Mouse (Mus musculus) heart, postnatal 10 days (tissue): Measurements from ENCODE around the gene Nrp1. TPM values are rescaled to one million over a fixed set of nuclear protein-coding genes. Genes with fewer than 3 reads are reported as not detected.
A peak's percentile ranks its signal among the peaks of the same experiment; 100 is the strongest.

Experiments
- DNase-seq, 2 experiments: peaks; one replicate each; pipeline ENCODE4 v3.0.0; 2021
- intact Hi-C: fragments of 180-260 bp; cut with DNase I; formaldehyde crosslinking; loops from one replicate; pipeline ENCODE4 v1.15.1; 2025
- total RNA-seq, 2 experiments: library from RNA; stranded (reverse); gene quantifications; 2 replicates each; pipeline ENCODE4 v1.2.3; 2021

The Nrp1 gene
- total RNA-seq, 2 experiments from 2014 or later, result 137 to 189 TPM

DNA sequence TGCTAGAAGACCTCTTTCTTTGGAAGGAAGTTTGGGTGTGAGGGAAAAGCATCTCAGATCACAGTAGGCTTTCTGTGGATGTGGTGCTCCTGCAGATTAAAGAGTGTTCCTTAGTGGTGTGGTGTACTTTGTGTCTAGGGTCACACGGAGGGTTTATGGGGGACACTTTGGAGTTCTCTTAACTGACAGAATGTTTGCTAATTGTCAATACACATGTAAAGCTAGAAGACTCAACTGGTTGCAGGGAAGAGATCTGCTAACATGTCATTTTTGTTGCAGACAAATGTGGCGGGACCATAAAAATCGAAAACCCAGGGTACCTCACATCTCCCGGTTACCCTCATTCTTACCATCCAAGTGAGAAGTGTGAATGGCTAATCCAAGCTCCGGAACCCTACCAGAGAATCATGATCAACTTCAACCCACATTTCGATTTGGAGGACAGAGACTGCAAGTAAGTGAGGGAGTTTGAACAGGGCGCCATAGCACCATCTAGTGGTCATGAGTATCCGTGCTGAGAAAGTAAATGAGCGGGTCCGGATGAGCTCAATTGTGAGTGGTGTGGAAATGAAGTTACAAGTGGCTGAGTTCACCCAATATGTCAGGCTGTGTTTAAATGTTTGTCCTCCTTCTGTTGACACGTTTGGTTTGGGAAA is 4.7 kb downstream of the Nrp1 start:
- peak; percentile 91 to 93 for DNase-seq
- intact Hi-C loops, result loop anchor here (1.0 to 5.0 kb wide), 5 partner anchors 74 to 922 kb away; no protein-coding TSS in a partner anchor

DNA sequence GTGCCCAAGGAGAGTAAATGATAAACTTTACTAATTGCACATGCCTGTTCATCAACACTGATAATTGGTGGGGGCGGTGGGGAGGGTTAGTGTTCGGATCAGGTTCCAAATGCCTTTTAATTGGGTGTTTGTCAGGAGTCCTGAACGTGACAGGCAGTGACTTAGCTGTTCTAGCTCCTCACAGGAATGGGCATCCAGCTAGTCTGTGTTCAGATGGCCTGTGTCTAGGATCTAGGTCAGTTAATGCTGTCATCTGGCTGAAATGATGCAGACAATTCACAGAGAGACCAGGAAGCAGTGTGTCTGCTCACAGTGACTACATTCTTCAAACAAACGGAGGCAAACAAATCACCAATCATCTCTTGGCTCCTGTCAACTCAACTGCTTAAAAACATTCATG is 12.1 kb downstream of the Nrp1 start:
- DNase-seq, result no peak
- intact Hi-C loops, result no loop called here

DNA sequence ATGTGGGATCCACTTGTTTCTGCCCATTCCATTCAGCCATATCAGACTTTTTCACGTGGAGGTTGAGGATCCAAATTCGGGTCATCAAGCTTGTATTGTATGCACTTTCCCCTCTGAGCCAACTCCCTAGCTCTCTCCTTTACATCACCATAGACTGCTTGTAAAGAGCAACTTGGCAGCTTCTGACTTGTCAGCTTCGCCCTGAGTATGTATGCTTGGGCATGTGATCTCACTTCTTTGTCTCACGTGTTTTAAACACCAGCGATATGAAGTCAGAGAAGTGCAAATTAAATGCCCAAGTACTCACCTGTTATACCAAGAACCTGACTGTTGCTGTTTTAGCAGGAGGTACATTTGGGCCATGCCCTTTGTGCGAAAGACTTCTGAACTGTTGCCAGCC is 12.6 kb downstream of the Nrp1 start:
- no peak for DNase-seq
- intact Hi-C loops, result no loop called here

GRCm38 (mm10) chr8:128371789-128372188 is 13.4 kb downstream of the Nrp1 start:
- peak in 1 of 2 experiments; percentile 53 for DNase-seq
- intact Hi-C loops, result no loop called here

- intact Hi-C loops, result no loop called here
- no peak for DNase-seq
Measured at GRCm38 (mm10) chr8:128372724-128373123, 14.3 kb downstream of the Nrp1 start.

GRCm38 (mm10) chr8:128373418-128373817 is 15.0 kb downstream of the Nrp1 start:
- DNase-seq, result no peak
- intact Hi-C loops, result no loop called here

DNA sequence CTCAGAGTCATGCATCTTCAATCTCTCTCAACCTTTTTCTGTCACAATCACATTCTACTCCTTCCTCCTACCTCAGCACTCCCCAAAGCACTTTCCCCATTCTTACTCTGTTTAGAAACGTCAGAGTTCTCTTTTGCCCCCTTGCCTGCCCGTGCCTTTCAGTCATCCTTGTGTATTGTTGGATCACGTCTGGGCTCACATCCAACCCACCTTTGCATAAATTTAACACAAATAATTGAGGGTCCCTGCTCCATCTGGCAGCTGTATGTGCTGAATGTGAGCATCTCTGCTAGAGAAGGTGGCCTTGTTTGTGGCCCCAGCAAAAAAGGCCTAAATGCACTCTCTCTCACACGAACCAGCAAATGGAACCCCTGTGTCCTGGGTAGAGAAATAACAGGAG is 16.9 kb downstream of the Nrp1 start:
- no peak for DNase-seq
- intact Hi-C loops, result no loop called here

DNA sequence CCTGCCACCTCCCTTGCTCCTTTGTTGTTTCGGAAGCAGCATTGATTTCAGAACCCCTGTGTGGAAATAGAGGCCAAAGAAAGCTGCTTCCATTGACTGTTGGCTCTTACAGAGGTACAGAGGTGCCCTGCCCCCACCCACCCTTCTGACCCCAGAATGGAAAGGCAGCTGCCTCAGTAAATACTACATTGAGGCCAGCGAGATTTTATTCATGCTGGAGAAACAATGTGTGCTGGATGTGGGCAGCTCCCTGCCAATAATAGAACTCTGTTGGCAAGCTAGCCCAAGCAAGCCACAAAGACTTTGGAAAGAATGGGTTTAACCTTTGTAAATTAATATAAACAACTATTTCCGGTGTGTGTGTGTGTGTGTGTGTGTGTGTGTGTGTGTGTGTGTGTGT is 24.8 kb downstream of the Nrp1 start:
- DNase-seq, result peak; percentile 60 to 62

DNA sequence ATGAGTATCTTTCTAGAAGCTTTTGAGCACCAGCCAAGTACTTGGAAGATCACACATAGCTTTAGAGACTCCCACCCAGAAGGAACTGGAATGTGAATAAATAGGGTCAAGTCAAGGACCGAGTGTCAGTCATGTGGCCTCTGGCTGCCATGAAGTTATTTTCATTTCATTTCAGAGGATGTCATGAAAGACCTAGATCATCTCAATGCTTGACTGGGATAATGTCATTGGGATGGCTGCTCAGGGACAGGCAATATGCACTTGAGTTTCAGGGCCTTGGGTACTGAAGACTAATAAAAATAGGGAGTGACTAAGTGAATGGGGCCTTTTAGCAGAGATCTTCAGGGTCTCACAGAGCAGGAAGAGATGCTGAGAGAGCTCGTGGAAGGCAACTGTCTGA is 26.0 kb downstream of the Nrp1 start:
- DNase-seq, result no peak
- intact Hi-C loops, result no loop called here

More for the DNA sequence above, 24.8 kb downstream of the Nrp1 start:
- intact Hi-C loops, result no loop called here

GRCm38 (mm10) chr8:128384921-128385332 is 26.5 kb downstream of the Nrp1 start:
- DNase-seq, result no peak
- intact Hi-C loops, result no loop called here

- intact Hi-C loops, result loop anchor here (1.0 kb wide), 1 partner anchor 50 kb away; no protein-coding TSS in a partner anchor
Measured at GRCm38 (mm10) chr8:128386963-128387621, 28.7 kb downstream of the Nrp1 start.

GRCm38 (mm10) chr8:128390759-128391158 is 32.4 kb downstream of the Nrp1 start:
- no peak for DNase-seq
- intact Hi-C loops, result no loop called here

More at GRCm38 (mm10) chr8:128386963-128387621, 28.7 kb downstream of the Nrp1 start:
- DNase-seq, result peak; percentile 55 to 57

DNA sequence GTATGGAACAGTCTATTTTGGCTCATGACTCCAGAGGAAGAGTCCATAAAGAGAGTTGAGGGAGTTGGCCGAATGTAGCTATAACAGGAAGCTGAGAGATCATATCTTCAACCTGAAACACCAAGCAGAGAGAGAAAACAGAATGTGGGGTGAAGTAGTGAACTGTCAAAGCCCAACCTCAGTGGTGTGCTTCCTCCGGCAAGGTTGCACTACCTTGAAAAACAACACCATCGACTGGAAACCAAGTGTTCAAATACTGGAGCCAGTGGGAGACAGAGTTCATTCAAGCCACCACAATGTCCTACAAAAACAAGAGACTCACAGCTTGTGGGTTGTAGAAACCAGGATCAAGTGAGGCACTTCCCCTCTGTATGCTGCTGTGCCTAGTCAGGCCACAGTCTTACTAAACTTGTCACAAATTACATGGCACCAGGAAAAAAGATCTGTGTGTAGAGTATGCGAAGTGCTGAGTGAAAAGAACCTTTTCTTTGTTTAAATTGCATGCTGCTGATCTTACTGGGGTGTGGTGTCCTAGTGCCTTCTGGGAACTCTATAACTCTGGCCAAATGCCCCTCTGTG is 32.9 kb downstream of the Nrp1 start:
- intact Hi-C loops, result no loop called here
- no peak for DNase-seq

GRCm38 (mm10) chr8:128394671-128395193 is 36.3 kb downstream of the Nrp1 start:
- DNase-seq, result peak in 1 of 2 experiments; percentile 12
- intact Hi-C loops, result no loop called here

DNA sequence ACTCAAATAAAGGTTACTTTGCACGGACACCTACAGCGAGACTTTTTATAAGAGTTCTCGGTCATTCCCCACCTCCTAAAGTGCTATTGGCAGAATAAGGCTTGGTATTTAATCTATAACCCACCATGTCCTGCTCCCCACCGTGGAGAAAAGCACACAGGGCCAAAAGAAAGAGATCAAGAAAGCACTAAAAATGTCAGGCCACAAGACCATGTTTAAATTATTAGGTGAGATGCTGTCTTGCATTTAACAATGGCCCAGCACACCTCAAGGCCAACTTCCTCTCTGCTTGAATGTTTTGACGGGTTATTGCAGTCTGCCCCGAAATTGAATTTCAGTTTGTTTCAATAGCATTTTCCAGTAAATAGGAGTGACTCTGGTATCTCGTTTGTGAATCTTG is 38.6 kb downstream of the Nrp1 start:
- intact Hi-C loops, result no loop called here
- no peak for DNase-seq

DNA sequence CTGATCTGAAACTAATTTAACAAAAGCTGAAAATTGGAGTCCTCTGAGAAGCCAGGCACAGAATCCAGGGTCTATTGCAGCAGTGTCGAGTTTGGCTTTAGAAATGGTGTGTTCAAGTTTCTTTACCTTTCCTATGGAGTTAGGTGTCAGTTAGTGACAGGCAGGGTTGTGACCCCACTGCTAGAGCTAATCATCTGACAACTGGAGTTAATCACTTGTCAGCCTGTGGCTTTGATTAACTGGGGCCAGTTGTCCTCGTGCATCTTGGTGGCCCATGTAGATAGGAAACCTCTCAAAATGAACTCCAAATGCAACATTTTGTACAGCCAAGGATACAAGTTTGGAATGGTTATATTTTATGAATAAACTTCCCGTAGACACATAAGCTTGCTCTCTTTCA is 39.0 kb downstream of the Nrp1 start:
- intact Hi-C loops, result no loop called here
- no peak for DNase-seq

DNA sequence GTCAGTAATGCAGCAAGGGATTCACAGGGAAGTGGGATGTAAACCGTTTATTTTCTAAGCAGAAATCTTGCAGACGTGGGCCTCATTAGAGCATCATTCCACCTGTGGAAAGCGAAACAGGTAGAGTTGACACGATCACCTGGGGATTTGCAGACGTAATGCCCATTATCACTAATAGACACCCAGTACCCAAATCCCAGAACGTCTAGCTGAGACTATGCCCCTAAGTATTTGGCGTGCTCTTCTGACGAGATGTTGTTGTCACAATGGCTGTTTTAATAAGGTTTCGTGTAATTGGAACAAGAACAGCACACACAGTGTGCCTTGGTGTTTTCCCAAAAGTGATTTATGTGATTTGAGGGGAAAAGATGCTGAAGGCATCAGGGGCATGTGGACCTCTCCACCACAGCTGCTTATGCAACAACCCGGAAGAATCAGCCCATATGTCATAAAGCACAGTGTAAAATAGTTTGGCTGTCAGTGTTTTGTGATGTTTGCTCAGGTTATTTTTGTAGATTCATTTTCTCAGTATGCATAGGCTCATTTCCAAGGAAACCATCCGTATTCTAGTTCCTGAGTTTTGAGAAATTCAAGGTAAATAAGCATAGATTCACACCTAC is 40.2 kb downstream of the Nrp1 start:
- intact Hi-C loops, result no loop called here
- DNase-seq, result no peak

DNA sequence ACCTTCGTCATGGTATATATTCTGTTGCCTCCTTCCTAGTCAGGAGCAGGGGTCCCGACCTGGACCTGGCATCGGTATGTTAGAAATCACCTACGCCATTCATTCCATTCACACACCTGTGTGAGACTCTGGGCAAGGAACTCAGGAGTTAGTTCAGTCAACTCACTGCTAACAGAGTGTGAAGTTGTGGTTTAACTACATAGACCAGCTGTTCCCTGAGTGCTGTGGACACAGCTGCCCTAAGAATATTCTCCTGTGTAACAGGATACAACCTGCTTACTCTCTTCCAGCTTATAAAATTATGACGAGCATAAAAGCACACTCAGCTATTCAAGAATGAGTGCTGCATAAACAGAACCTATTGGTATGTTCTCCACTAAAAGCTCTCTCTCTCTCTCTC is 41.9 kb downstream of the Nrp1 start:
- DNase-seq, result no peak
- intact Hi-C loops, result no loop called here

DNA sequence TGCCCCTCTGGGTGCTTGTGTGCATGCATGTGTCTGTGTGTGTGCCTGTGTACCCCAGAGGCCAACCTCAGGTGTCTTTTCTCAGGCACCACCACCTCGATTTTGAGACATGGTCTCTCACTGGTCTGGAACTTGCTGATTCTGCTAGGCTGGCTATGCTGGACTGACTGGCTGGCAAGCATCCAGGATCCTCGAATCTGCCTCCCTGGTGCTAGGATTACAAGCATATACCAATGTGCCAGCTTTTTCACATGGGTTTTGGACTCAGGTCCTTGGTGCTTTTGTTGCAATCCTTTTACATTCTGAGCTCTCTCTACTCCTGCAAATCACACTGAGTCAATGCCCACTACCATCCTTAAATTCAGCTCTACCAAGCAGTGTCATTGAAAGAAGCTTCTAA is 46.5 kb downstream of the Nrp1 start:
- no peak for DNase-seq
- intact Hi-C loops, result no loop called here

DNA sequence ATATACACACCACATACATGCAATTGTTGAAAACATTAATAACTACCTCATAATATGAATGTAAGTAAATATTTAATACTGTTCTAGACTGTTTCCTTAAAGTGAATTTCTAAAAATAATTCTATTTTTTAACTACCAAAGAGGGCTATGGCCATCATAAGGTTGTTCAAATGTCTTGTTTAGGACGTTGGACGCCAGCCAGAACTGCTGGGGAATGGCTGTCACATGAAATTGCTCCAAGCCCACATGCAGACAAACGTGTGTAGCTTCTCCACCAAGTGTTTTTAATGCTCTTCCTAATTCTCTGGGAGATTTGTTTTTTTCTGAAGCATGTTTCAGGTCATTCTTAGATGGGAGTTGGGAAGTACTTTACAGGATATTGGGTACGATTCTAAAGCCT is 55.0 kb downstream of the Nrp1 start:
- intact Hi-C loops, result no loop called here
- DNase-seq, result no peak
